Mouse (Mus musculus) splenic B cell, adult 2 months (primary cell): ENCODE measurements around the gene Dtd2.

Experiments used
- DNase-seq: peaks from one replicate; pipeline ENCODE4 v3.0.0-alpha.2; 2011; ENCODE audit warnings: low read depth, low spot score
- H3K27me3 ChIP-seq: 2 replicates; pipeline ENCODE4 v1.6.1; 2012; ENCODE audit warnings: mild to moderate bottlenecking, low read length, moderate library complexity, mixed read lengths; ENCODE audit not compliant: control insufficient read depth, poor library complexity, insufficient read depth, severe bottlenecking
- H3K36me3 ChIP-seq: 2 replicates; pipeline ENCODE4 v1.6.1; 2012; ENCODE audit warnings: mild to moderate bottlenecking, low read length, moderate library complexity, mixed read lengths; ENCODE audit not compliant: control insufficient read depth, poor library complexity, insufficient read depth, severe bottlenecking

The Dtd2 gene

GRCm38 (mm10) chr12:52002746-52003145 is 3.6 kb downstream of the Dtd2 start:
- Histone ChIP-seq H3K36me3 (peaks cover 1% of the 10 kb centered on the region; the same call in 1 of the 2 replicates), H3K27me3 (no peaks in the 10 kb centered on the region)
- peak; percentile 5 for DNase-seq

- Histone ChIP-seq H3K27me3 (no peaks in the 10 kb centered on the region), H3K36me3 (peaks cover 1% of the 10 kb centered on the region; the same call in 1 of the 2 replicates)
- DNase-seq, result peak; percentile 80
These were observed 4.8 kb downstream of the Dtd2 start for GRCm38 (mm10) chr12:52001544-52001943.

- Histone ChIP-seq H3K36me3 (no peaks in the 10 kb centered on the region), H3K27me3 (no peaks in the 10 kb centered on the region)
- no peak for DNase-seq
These were observed 7.9 kb downstream of the Dtd2 start for GRCm38 (mm10) chr12:51998366-51998932.

- Histone ChIP-seq H3K36me3 (no peaks in the 10 kb centered on the region), H3K27me3 (no peaks in the 10 kb centered on the region)
- no peak for DNase-seq
These were observed 10.4 kb downstream of the Dtd2 start for GRCm38 (mm10) chr12:51995738-51996536.

- Histone ChIP-seq H3K36me3 (no peaks in the 10 kb centered on the region), H3K27me3 (no peaks in the 10 kb centered on the region)
These were observed 15.7 kb downstream of the Dtd2 start for GRCm38 (mm10) chr12:51990629-51991028.

GRCm38 (mm10) chr12:51988536-51988935 is 17.8 kb downstream of the Dtd2 start:
- H3K36me3 ChIP-seq, result no peaks in the 10 kb centered on the region
- H3K27me3 ChIP-seq, result no peaks in the 10 kb centered on the region
- no peak for DNase-seq

More at GRCm38 (mm10) chr12:51990629-51991028, 15.7 kb downstream of the Dtd2 start:
- DNase-seq, result no peak

- Histone ChIP-seq H3K36me3 (no peaks in the 10 kb centered on the region), H3K27me3 (no peaks in the 10 kb centered on the region)
- DNase-seq, result no peak
These were observed 20.5 kb downstream of the Dtd2 start for GRCm38 (mm10) chr12:51985826-51986225.

GRCm38 (mm10) chr12:51985163-51985748 is 21.0 kb downstream of the Dtd2 start:
- no peaks in the 10 kb centered on the region for H3K36me3 ChIP-seq
- no peak for DNase-seq
- no peaks in the 10 kb centered on the region for H3K27me3 ChIP-seq

GRCm38 (mm10) chr12:51983625-51984024 is 22.7 kb downstream of the Dtd2 start:
- no peak for DNase-seq
- no peaks in the 10 kb centered on the region for H3K27me3 ChIP-seq
- H3K36me3 ChIP-seq, result no peaks in the 10 kb centered on the region

- Histone ChIP-seq H3K27me3 (no peaks in the 10 kb centered on the region), H3K36me3 (no peaks in the 10 kb centered on the region)
- DNase-seq, result no peak
These were observed 29.8 kb downstream of the Dtd2 start for GRCm38 (mm10) chr12:51976531-51976930.

GRCm38 (mm10) chr12:51974381-51974780 is 31.9 kb downstream of the Dtd2 start:
- Histone ChIP-seq H3K27me3 (no peaks in the 10 kb centered on the region), H3K36me3 (no peaks in the 10 kb centered on the region)
- no peak for DNase-seq

GRCm38 (mm10) chr12:51972269-51973065 is 33.8 kb downstream of the Dtd2 start:
- peak; percentile 42 for DNase-seq
- Histone ChIP-seq H3K27me3 (no peaks in the 10 kb centered on the region), H3K36me3 (no peaks in the 10 kb centered on the region)

GRCm38 (mm10) chr12:51971070-51971664 is 35.1 kb downstream of the Dtd2 start, which contains the start of gene Heatr5a:
Gene Heatr5a (minus strand): TSS chr12:51971321.
- DNase-seq, result peak; percentile 81
- Histone ChIP-seq H3K36me3 (no peaks in the 10 kb centered on the region), H3K27me3 (no peaks in the 10 kb centered on the region)

- peak; percentile 35 for DNase-seq
- no peaks in the 10 kb centered on the region for H3K36me3 ChIP-seq
These were observed 35.8 kb downstream of the Dtd2 start for GRCm38 (mm10) chr12:51970352-51971069.

More at GRCm38 (mm10) chr12:51970352-51971069, 35.8 kb downstream of the Dtd2 start:
- no peaks in the 10 kb centered on the region for H3K27me3 ChIP-seq
